Mouse (Mus musculus): ENCODE results near the gene Cryl1. TPM values are rescaled to one million over a fixed set of nuclear protein-coding genes. Genes with fewer than 3 reads are reported as not detected.

The Cryl1 gene
- polyA plus RNA-seq, 1 experiment from 2014 or later: 7.6 TPM

DNA sequence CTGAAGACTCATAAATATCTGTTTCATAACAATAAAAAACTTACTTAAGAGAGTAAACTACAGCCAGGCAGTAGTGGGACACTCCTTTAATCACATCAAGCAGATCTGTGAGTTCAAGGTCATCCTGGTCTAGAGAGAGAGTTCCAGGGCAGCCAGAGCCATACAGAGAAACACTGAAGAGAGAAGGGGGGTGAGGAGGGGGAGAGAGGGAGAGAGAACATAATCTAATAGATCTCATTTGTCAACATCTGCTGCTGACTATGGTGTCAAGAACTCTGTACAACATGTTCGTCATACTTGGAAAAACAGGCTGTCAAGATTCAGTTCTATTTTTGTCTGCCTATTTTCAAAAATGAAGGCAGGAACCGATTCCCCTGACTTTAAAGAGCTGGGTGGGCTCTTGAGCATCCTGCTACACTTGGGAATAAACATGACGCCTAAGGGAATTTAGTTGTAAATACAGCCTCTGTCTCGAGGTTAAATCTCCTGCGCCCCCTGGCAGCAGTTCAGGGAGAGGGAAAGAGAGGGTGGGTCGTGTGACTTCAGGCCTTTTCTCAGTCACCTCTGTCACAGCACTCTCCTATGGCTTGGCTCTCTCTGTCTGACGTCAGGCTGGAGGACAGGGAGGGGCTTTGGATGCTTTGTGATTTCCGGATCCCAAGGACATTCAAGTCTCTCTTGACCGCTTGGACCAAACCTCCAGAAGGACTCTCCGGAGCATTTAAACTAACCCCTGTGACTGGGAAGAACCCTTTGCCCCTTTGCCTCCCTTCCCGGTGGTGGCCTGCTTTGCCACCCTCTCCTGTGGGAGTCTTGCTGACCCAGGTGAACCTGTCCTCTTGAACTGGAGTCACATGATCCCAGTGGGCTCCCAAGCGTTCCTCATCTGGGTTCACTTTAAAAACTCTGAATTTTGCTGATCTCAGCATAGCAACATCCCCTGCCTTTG is 9.0 kb upstream of the Cryl1 start:
- 16% methylated on average over 12 of the region's 12 CpGs for WGBS (ENCODE audit: insufficient replicate concordance)
- no peaks in the 10 kb centered on the region for H3K9me3 ChIP-seq (replicated peaks; ENCODE audit: control insufficient read depth, low read length)
- H3K27ac ChIP-seq (ENCODE audit: low read length): no peak overlapping the region
- H3K9ac ChIP-seq (ENCODE audit: low read depth, low read length): no peak overlapping the region
- H3K27me3 ChIP-seq (ENCODE audit: control insufficient read depth, insufficient read depth, low read depth, low read length): no peaks in the 10 kb centered on the region
- no peak overlapping the region for H3K4me3 ChIP-seq (ENCODE audit: low read depth, low read length)
- ATAC-seq (ENCODE audit: low read depth): 0 out of 2 replicates have a peak, but pooled peaks have one; percentile 53
- peak overlapping the region; percentile 16; the same call in 1 of the 2 replicates for H3K4me2 ChIP-seq (ENCODE audit: low read depth, low read length)
- H3K36me3 ChIP-seq (ENCODE audit: control insufficient read depth, insufficient read depth): no peaks in the 10 kb centered on the region
- H3K4me1 ChIP-seq (ENCODE audit: control insufficient read depth, low read depth, low read length): no peaks in the 10 kb centered on the region; the same call in 1 of the 2 replicates

DNA sequence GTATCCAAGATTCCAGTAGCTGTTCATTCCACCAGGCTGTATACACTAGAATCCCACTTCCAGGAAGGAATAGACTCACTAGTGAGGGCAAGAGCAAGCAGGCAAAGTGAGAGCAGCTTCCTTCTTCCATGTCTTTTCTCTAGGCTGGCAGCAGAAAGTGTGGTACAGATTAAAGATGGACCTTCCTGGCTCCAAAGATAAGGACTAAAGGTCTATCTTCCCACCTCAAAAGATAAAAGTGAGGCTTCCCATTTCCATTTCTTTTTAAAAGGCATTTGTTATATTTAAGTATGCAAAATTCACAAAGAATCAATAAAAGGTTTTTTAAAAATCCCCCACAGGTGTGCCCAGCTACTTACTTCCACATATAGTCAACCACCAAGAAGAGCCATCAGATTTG is 4.5 kb upstream of the Cryl1 start:
- Histone ChIP-seq H3K4me3 (ENCODE audit: low read depth, low read length) (no peak overlapping the region), H3K9me3 (replicated peaks; ENCODE audit: control insufficient read depth, low read length) (no peaks in the 10 kb centered on the region), H3K4me1 (ENCODE audit: control insufficient read depth, low read depth, low read length) (peaks cover 9% of the 10 kb centered on the region), H3K27ac (ENCODE audit: low read length) (no peak overlapping the region), H3K27me3 (ENCODE audit: control insufficient read depth, insufficient read depth, low read depth, low read length) (no peaks in the 10 kb centered on the region), H3K36me3 (ENCODE audit: control insufficient read depth, insufficient read depth) (no peaks in the 10 kb centered on the region), H3K4me2 (ENCODE audit: low read depth, low read length) (no peak overlapping the region), H3K9ac (ENCODE audit: low read depth, low read length) (no peak overlapping the region)
- ATAC-seq (ENCODE audit: low read depth): no peak

DNA sequence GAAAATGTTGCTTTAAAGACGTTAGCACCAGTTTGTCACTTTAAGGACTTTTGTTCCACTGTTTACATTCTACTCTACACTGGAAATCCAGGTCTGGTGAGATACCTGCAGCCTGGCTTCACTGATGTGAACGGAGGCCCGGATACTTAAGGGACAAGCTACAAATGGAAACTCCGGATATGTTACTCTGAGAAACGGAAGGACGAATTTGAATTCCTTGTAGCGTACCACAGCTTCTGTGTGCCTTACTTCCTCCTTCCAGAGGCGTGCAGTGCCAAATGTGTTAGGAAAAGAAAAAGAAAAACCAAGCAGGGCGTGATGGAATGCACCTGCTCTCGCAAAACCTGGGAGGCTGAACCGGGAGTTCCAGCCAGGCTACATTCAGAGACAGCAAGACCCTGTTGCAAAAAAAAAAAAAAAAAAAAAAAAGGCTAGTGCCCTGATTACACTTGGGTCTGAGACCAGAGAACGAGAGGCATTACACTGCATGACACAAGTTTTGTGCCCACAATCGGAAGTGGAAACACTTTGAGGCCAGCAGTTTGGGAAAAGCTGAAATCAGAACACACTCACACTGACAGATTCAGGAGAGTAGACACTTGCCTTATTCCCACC is 591 bp upstream of the Cryl1 start:
- Histone ChIP-seq H3K36me3 (ENCODE audit: control insufficient read depth, insufficient read depth) (no peaks in the 10 kb centered on the region), H3K4me3 (ENCODE audit: low read depth, low read length) (peak overlapping the region; percentile 71), H3K27me3 (ENCODE audit: control insufficient read depth, insufficient read depth, low read depth, low read length) (no peaks in the 10 kb centered on the region), H3K9ac (ENCODE audit: low read depth, low read length) (peak overlapping the region; percentile 61), H3K4me2 (ENCODE audit: low read depth, low read length) (peak overlapping the region; percentile 94), H3K9me3 (replicated peaks; ENCODE audit: control insufficient read depth, low read length) (no peaks in the 10 kb centered on the region), H3K4me1 (ENCODE audit: control insufficient read depth, low read depth, low read length) (peaks cover 9% of the 10 kb centered on the region), H3K27ac (ENCODE audit: low read length) (peak overlapping the region; percentile 35; the same call in 1 of the 2 replicates)
- ATAC-seq (ENCODE audit: low read depth): no peak
- WGBS (ENCODE audit: insufficient replicate concordance): 5% methylated on average over 13 of the region's 13 CpGs

DNA sequence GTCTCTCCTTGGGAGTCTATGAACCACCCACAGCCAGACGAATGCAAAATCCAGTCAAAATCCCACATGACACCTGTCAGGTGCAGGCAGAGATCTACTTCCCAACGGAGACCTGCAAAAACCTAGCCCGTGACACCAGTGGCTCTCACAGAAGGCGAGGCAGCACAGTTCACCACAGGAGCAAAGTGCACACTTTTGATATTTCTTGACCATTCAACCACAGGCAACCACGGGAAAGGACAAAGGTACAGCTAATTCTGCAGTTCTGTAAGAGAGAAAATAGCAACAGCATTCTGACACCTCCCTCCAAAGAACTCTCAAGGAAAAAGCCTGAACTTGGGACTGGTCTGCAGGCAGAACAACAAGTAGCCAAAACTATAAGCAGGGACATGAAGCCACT is 1.1 kb downstream of the Cryl1 start:
- WGBS (ENCODE audit: insufficient replicate concordance): 69% methylated on average over 5 of the region's 5 CpGs
- Histone ChIP-seq H3K9ac (ENCODE audit: low read depth, low read length) (no peak overlapping the region), H3K4me2 (ENCODE audit: low read depth, low read length) (peak overlapping the region; percentile 94; the same call in 1 of the 2 replicates), H3K4me1 (ENCODE audit: control insufficient read depth, low read depth, low read length) (peaks cover 9% of the 10 kb centered on the region), H3K27ac (ENCODE audit: low read length) (no peak overlapping the region), H3K36me3 (ENCODE audit: control insufficient read depth, insufficient read depth) (no peaks in the 10 kb centered on the region), H3K4me3 (ENCODE audit: low read depth, low read length) (no peak overlapping the region), H3K9me3 (replicated peaks; ENCODE audit: control insufficient read depth, low read length) (no peaks in the 10 kb centered on the region), H3K27me3 (ENCODE audit: control insufficient read depth, insufficient read depth, low read depth, low read length) (no peaks in the 10 kb centered on the region)
- no peak for ATAC-seq (ENCODE audit: low read depth)

- H3K9me3 ChIP-seq (replicated peaks; ENCODE audit: control insufficient read depth, low read length): no peaks in the 10 kb centered on the region
- H3K9ac ChIP-seq (ENCODE audit: low read depth, low read length): no peak overlapping the region
- H3K4me3 ChIP-seq (ENCODE audit: low read depth, low read length): no peak overlapping the region
- 76% methylated on average over 2 of the region's 2 CpGs for WGBS (ENCODE audit: insufficient replicate concordance)
- H3K4me2 ChIP-seq (ENCODE audit: low read depth, low read length): no peak overlapping the region
- H3K27ac ChIP-seq (ENCODE audit: low read length): no peak overlapping the region
- no peak for ATAC-seq (ENCODE audit: low read depth)
- H3K27me3 ChIP-seq (ENCODE audit: control insufficient read depth, insufficient read depth, low read depth, low read length): no peaks in the 10 kb centered on the region
- H3K4me1 ChIP-seq (ENCODE audit: control insufficient read depth, low read depth, low read length): peaks cover 9% of the 10 kb centered on the region
- no peaks in the 10 kb centered on the region for H3K36me3 ChIP-seq (ENCODE audit: control insufficient read depth, insufficient read depth)
These were observed 2.9 kb downstream of the Cryl1 start for GRCm38 (mm10) chr14:57395470-57395869.

- H3K36me3 ChIP-seq (ENCODE audit: control insufficient read depth, insufficient read depth): no peaks in the 10 kb centered on the region
- peaks cover under 1% of the 10 kb centered on the region for H3K4me1 ChIP-seq (ENCODE audit: control insufficient read depth, low read depth, low read length)
- no peak for ATAC-seq (ENCODE audit: low read depth)
- no peak overlapping the region for H3K4me2 ChIP-seq (ENCODE audit: low read depth, low read length)
- H3K27me3 ChIP-seq (ENCODE audit: control insufficient read depth, insufficient read depth, low read depth, low read length): no peaks in the 10 kb centered on the region
- H3K9ac ChIP-seq (ENCODE audit: low read depth, low read length): no peak overlapping the region
- no peak overlapping the region for H3K4me3 ChIP-seq (ENCODE audit: low read depth, low read length)
- H3K9me3 ChIP-seq (replicated peaks; ENCODE audit: control insufficient read depth, low read length): no peaks in the 10 kb centered on the region
- no peak overlapping the region for H3K27ac ChIP-seq (ENCODE audit: low read length)
- 56% methylated on average over 5 of the region's 5 CpGs for WGBS (ENCODE audit: insufficient replicate concordance)
These were observed 6.1 kb downstream of the Cryl1 start for GRCm38 (mm10) chr14:57392278-57392677.

DNA sequence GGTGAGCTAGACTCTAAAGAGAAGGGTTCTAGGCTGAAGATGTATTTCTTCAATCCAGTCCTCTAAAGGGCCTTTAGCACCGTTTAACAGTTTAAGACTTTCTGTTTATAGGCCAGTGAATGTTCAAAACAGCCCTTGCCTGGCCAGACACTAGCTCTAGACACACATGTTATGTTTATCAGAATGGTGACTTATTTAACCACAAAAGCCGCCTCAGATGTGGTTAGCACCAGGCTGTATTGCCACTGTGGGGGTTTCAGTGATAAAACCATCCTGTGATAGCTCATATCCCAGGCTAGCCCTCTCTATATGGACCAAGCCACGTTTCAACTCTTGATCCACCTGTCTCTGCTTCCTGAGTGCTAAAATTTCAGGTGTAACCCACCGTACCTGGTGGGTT is 6.7 kb downstream of the Cryl1 start:
- Histone ChIP-seq H3K36me3 (ENCODE audit: control insufficient read depth, insufficient read depth) (no peaks in the 10 kb centered on the region), H3K9ac (ENCODE audit: low read depth, low read length) (no peak overlapping the region), H3K27me3 (ENCODE audit: control insufficient read depth, insufficient read depth, low read depth, low read length) (no peaks in the 10 kb centered on the region), H3K27ac (ENCODE audit: low read length) (no peak overlapping the region), H3K4me1 (ENCODE audit: control insufficient read depth, low read depth, low read length) (peaks cover 7% of the 10 kb centered on the region), H3K4me3 (ENCODE audit: low read depth, low read length) (no peak overlapping the region), H3K9me3 (replicated peaks; ENCODE audit: control insufficient read depth, low read length) (no peaks in the 10 kb centered on the region), H3K4me2 (ENCODE audit: low read depth, low read length) (no peak overlapping the region)
- no peak for ATAC-seq (ENCODE audit: low read depth)
- 24% methylated on average over 4 of the region's 4 CpGs for WGBS (ENCODE audit: insufficient replicate concordance)

- Histone ChIP-seq H3K27me3 (ENCODE audit: control insufficient read depth, insufficient read depth, low read depth, low read length) (no peaks in the 10 kb centered on the region), H3K4me2 (ENCODE audit: low read depth, low read length) (peak overlapping the region; percentile 31), H3K9ac (ENCODE audit: low read depth, low read length) (no peak overlapping the region), H3K27ac (ENCODE audit: low read length) (0 out of 2 replicates have a peak overlapping the region, but pooled peaks have one; percentile 9), H3K4me1 (ENCODE audit: control insufficient read depth, low read depth, low read length) (peaks cover 8% of the 10 kb centered on the region), H3K9me3 (replicated peaks; ENCODE audit: control insufficient read depth, low read length) (no peaks in the 10 kb centered on the region), H3K4me3 (ENCODE audit: low read depth, low read length) (peak overlapping the region; percentile 12; the same call in 1 of the 2 replicates), H3K36me3 (ENCODE audit: control insufficient read depth, insufficient read depth) (no peaks in the 10 kb centered on the region)
- peak; percentile 39; the same call in 1 of the 2 replicates for ATAC-seq (ENCODE audit: low read depth)
- WGBS (ENCODE audit: insufficient replicate concordance): 29% methylated on average over 14 of the region's 14 CpGs
These were observed 11.4 kb downstream of the Cryl1 start for GRCm38 (mm10) chr14:57386758-57387561.
